Mouse (Mus musculus): Measurements from ENCODE around the gene Cfap97. TPM values are rescaled to one million over a fixed set of nuclear protein-coding genes. Genes with fewer than 3 reads are reported as not detected.

Gene Cfap97
- 23.1 and 32.1 TPM in 2 replicates for polyA plus RNA-seq (2015; fragmentation: Nextera tagmentation; extraction: Ambion mirVana)

DNA sequence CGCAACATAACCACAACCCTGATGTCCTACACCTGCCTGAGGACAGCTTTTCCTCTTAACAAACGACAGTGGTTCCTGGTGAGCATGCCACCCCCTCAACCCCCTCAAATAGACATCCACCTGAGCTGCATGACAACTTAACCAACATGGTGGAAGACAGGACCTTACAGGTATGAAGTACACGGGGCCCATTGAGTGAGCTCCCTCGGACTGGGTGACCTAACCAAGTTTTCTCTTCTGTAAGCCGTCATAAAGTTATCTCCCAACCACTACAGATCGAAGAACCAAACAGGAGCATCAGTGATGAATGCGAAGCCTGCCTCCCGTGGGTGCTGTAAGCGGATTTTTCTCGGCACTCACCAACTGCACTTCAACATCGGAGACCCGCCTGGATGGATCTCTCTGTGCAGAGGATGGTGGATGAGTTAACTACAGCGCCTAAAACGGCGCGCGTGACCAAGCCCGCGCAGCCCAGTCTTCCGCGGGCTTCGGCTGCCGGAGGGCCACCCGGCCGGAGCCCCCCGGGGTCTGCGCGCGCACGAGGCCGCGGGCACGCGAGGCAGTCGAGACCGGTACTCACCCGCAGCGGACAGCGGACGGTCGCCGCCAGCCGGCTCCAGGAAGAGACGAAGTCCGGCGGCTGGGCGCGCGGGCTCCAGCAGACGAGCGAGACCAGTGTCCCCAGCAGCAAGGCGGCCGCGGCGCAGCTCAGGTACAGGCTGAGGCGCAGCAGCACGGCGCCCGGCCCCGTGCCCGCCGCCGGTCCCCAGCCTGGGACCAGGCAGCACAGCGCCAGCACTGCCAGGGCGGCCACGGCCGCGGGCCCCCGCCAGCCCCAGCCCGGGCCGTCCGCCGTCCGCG, at the start of gene Cfap97:
Gene Cfap97 (plus strand): TSS at position 570 of the 861 bp plus-strand sequence.

DNA sequence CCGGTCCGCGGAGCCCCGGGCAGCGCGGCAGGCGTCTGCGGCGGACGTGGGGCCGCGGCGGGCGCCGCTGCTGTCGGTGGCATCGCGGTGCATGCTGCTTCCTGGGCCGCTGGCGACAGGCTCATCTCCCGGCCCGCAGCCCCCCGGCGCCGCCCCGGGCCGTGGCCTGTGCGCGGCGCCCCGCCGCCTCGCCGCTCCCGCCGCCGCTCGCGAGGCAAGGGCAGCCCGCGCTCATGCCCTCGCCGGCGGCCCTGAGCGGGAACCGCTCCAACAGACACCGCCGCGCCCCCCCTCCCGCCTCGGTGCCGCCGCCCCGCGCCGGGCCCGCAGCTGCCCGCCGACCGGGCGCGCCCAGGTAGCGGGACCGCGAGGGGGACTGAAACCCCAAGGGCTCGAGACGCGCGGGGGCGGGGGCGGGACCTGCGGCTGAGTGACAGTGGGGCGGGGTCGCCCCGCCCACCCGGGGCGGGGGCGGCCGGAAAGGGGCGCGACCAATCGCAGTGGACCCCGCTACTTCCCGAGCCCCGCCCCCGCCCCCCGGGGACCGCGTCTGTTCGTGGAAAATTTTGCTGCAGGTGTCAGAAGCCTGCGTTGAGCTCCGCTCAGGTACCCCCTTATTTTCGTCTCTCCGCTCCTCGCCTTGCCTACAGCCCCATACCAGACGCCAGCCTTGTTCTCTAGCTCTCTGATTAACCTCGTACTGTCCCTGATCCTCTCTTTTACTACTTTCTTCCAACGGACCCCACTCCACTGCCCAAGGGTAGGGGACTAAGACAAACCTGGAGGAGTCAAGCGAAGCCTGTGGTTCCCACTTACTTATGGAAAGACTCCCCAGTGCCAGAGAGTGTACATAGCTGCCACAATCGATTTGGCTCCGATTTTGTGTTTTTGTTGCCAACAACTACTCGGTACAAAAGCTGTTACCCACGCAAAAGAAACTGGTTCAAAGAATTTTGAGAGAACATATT, 777 bp downstream of the Cfap97 start, which contains the start of gene Snx25:
Gene Snx25 (minus strand): TSS at position 96 of the 968 bp plus-strand sequence.

DNA sequence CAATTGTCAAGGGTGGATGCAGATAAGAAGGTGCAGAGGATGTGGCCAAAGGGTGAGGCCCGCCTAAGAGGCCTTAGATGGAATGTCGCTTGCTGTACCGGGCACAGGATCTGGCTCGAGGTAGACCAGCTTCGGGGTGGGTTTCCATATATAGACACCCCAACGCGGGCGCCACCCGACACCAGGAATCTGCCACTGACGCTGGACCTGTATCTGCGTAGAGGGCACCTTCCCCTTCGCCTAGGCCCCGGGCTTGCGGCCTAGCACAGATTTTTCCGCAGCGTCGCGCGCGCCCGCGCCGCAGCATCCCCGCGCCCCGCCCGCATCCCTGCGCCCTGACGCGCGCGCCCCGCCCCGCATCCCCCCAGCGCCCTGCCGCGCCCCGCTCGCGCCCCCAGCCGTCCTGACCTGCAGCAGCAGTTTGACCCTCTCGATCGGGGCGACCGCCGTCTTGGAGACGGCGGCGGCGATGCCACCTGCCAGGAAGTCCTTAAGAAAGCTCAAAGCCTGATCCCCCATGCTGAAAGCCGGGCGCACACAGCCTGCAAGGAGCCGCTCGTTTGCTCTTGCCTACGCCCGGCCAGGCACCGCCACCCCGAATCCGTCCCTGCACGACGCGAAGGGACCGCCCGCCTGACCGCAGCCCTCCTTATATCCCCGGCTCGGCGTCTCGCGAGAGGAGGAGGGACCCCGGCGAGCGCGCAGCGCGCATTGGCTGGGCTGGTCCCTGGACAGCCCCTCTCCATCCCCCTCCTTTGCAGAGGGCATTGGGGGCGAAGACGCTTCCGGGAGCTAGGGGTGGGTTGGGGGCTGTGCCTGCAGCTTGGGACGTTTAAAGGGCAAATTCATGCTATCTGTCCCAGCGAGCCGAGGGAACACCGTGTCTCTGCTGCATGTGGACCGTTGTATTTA, 59.1 kb downstream of the Cfap97 start, which contains the start of gene Slc25a4:
Gene Slc25a4 (minus strand): TSS at position 881 of the 912 bp plus-strand sequence.

Small RNAs within 50 kb of the gene (microRNA-seq; reads per million reads assigned to microRNA genes)
- not detected for gene Gm23812 (ENCODE audit: borderline replicate concordance, insufficient number of aligned reads)

Other genes with a start within 250 kb of the Cfap97 start
- 0.07 TPM in 1 of 2 replicates, not detected in the other for gene Ccdc110, start 217.2 kb upstream of the Cfap97 start, polyA plus RNA-seq (2015; fragmentation: Nextera tagmentation; extraction: Ambion mirVana)
- gene 1700029J07Rik, start 176.5 kb upstream of the Cfap97 start, polyA plus RNA-seq (2015; fragmentation: Nextera tagmentation; extraction: Ambion mirVana): 2.7 and 3.9 TPM in 2 replicates
- gene Ufsp2, start 176.2 kb upstream of the Cfap97 start, polyA plus RNA-seq (2015; fragmentation: Nextera tagmentation; extraction: Ambion mirVana): 76.0 and 106 TPM in 2 replicates
- gene Lrp2bp, start 152.5 kb upstream of the Cfap97 start, polyA plus RNA-seq (2015; fragmentation: Nextera tagmentation; extraction: Ambion mirVana): 0.30 and 0.51 TPM in 2 replicates
- 4.5 and 4.9 TPM in 2 replicates for gene Ankrd37, start 146.1 kb upstream of the Cfap97 start, polyA plus RNA-seq (2015; fragmentation: Nextera tagmentation; extraction: Ambion mirVana)
- gene Snx25, start 388 bp downstream of the Cfap97 start, polyA plus RNA-seq (2015; fragmentation: Nextera tagmentation; extraction: Ambion mirVana): 9.2 and 11.6 TPM in 2 replicates
- 357 and 492 TPM in 2 replicates for gene Slc25a4, start 59.5 kb downstream of the Cfap97 start, polyA plus RNA-seq (2015; fragmentation: Nextera tagmentation; extraction: Ambion mirVana)
- gene Helt, start 142.9 kb downstream of the Cfap97 start, polyA plus RNA-seq (2015; fragmentation: Nextera tagmentation; extraction: Ambion mirVana): 0.17 TPM in 1 of 2 replicates, not detected in the other